Mouse (Mus musculus) MEL (cell line): ENCODE data around the gene Fhl4. TPM values are rescaled to one million over a fixed set of nuclear protein-coding genes. Genes with fewer than 3 reads are reported as not detected.

Source experiments
- polyA plus RNA-seq, 2 experiments: library from polyadenylated mRNA; stranded (reverse) in 1 of 2; unstranded in 1 of 2; fragments of >175 nt in 1 of 2; fragments of >200 nt in 1 of 2; gene quantifications; 2 replicates each; pipeline versions ENCODE4 v1.2.1 to v1.2.4; 2012; ENCODE audit warnings: low replicate concordance in 2 of 2, low read depth in 1 of 2; ENCODE audit not compliant: insufficient read length in 2 of 2, insufficient read depth in 1 of 2, missing spikeins in 1 of 2
- total RNA-seq: library from RNA; depleted of rRNA; stranded (reverse); fragments of 300-350 nt; gene quantifications from 2 replicates; pipeline ENCODE4 v1.2.3, GENCODE M21; 2012; rRNA removed

Fhl4 gene
- total and polyA plus RNA-seq, 3 experiments = 0.63 to 0.69 TPM; not detected in 1

Other genes with a start within 250 kb of the Fhl4 start
- gene Ric8b, start 184.9 kb downstream of the Fhl4 start, total RNA-seq = 5.8 and 6.3 TPM in 2 replicates
- gene Ric8b, start 184.9 kb downstream of the Fhl4 start, polyA plus RNA-seq = 1 to 10 TPM in 1 of 2 experiments, not detected in 1; 8.6 TPM
- gene Tmem263, start 132 bp upstream of the Fhl4 start, total RNA-seq = 15.7 and 16.0 TPM in 2 replicates
- gene Tmem263, start 132 bp upstream of the Fhl4 start, polyA plus RNA-seq = 10 to 100 TPM in 1 of 2 experiments, not detected in 1; 11.8 TPM
- 2.4 and 3.5 TPM in 2 replicates for gene Mterf2, start 25.5 kb upstream of the Fhl4 start, total RNA-seq
- 1 to 10 TPM in 1 of 2 experiments, not detected in 1; 9.6 TPM for gene Mterf2, start 25.5 kb upstream of the Fhl4 start, polyA plus RNA-seq
- gene Cry1, start 82.6 kb upstream of the Fhl4 start, total RNA-seq = not detected in 2 replicates
- not detected for gene Cry1, start 82.6 kb upstream of the Fhl4 start, polyA plus RNA-seq